Mouse (Mus musculus) thymus, adult 2 months (tissue): ENCODE data around the gene Plppr2. TPM values are rescaled to one million over a fixed set of nuclear protein-coding genes. Genes with fewer than 3 reads are reported as not detected.

Experiments used
- DNase-seq: peaks from one replicate; pipeline ENCODE4 v3.0.0; 2021
- H3K27ac ChIP-seq: fragments of 200-500 bp; 2 replicates; pipeline ENCODE4 v1.5.1; 2012; ENCODE audit warnings: low read length, control low read depth; ENCODE audit not compliant: control insufficient read depth, insufficient read depth
- H3K27me3 ChIP-seq: fragments of 200-500 bp; 2 replicates; pipeline ENCODE4 v1.6.1; 2012; ENCODE audit warnings: mild to moderate bottlenecking, low read length, moderate library complexity, mixed read lengths; ENCODE audit not compliant: control insufficient read depth, insufficient read depth
- H3K36me3 ChIP-seq: fragments of 200-500 bp; 2 replicates; pipeline ENCODE4 v1.6.1; 2012; ENCODE audit warnings: mild to moderate bottlenecking, low read length, moderate library complexity; ENCODE audit not compliant: control insufficient read depth, insufficient read depth
- H3K4me1 ChIP-seq: fragments of 200-500 bp; replicated peaks from 2 replicates; pipeline ENCODE4 v1.6.1; 2012; ENCODE audit warnings: low read length; ENCODE audit not compliant: control insufficient read depth, insufficient read depth
- H3K4me3 ChIP-seq: fragments of 200-500 bp; 2 replicates; pipeline ENCODE4 v1.5.1; 2012; ENCODE audit warnings: mild to moderate bottlenecking, low read length, control low read depth, moderate library complexity; ENCODE audit not compliant: control insufficient read depth, insufficient read depth
- CTCF ChIP-seq: fragments of 200-500 bp; IDR thresholded peaks from 2 replicates; pipeline ENCODE4 v1.5.1; 2012; ENCODE audit warnings: mild to moderate bottlenecking, control low read depth, low read length, moderate library complexity, borderline replicate concordance; ENCODE audit not compliant: control insufficient read depth, poor library complexity, insufficient read depth; ENCODE audit errors: extremely low read depth
- POLR2A ChIP-seq: fragments of 200-500 bp; IDR thresholded peaks from 2 replicates; pipeline ENCODE4 v1.6.1; 2012; ENCODE audit warnings: mild to moderate bottlenecking, low read length, control low read depth, moderate library complexity; ENCODE audit not compliant: control insufficient read depth, poor library complexity, insufficient read depth; ENCODE audit errors: extremely low read depth
- WGBS: fragments of 180-500 bp; shearing (Covaris S2); methylation state at CpG from one replicate; pipeline ENCODE4 v1.1.7; 2018; 5-methylcytosine and 5-hydroxymethylcytosine counted together
- polyA plus RNA-seq: library from polyadenylated mRNA; depleted of rRNA; stranded (reverse); fragments of >200 nt; gene quantifications from 2 replicates; pipeline ENCODE4 v1.2.3, GENCODE M21; 2012

Gene Plppr2
- polyA plus RNA-seq, 1 experiment, result 5.5 TPM

GRCm38 (mm10) chr9:21950322-21950721 is 13.5 kb downstream of the Plppr2 start:
- TF ChIP-seq POLR2A (no peak), CTCF (no peak)
- no peak overlapping the region for H3K4me3 ChIP-seq
- H3K27me3 ChIP-seq, result peaks cover 2% of the 10 kb centered on the region; the same call in 1 of the 2 replicates
- DNase-seq, result peak; percentile 69
- H3K4me1 ChIP-seq, result peaks cover 6% of the 10 kb centered on the region; the same call in 1 of the 2 replicates
- WGBS, result 17% methylated on average over 11 of the region's 11 CpGs
- H3K36me3 ChIP-seq, result no peaks in the 10 kb centered on the region
- H3K27ac ChIP-seq, result no peak overlapping the region

- 89% methylated on average over 3 of the region's 3 CpGs for WGBS
- no peak for DNase-seq
- no peak for TF ChIP-seq CTCF
- TF ChIP-seq POLR2A, result no peak
Observed at GRCm38 (mm10) chr9:21951977-21952376, 15.1 kb downstream of the Plppr2 start.

DNA sequence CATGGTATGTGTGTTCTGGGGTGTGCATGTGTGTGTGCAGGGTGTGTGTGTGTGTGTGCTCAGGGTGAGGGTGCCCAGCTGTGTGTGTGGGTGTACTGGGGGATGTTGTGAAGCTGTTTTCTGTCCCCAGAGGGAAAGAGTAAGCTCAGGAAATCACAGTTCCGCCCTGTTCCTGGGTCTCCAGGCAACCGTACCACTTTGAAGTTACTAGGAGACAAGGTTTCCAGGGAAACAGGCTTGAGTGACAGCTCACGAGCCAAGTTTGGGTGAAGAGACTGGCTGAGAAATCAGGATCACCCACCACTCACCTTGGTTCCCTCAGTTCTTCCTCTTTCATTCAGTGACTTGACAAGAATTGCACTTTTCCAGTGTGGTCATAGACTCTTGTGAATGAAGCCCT is 16.8 kb downstream of the Plppr2 start:
- WGBS, result 22% methylated on average over 3 of the region's 3 CpGs
- H3K4me3 ChIP-seq, result no peak overlapping the region
- no peak for DNase-seq

More at GRCm38 (mm10) chr9:21951977-21952376, 15.1 kb downstream of the Plppr2 start:
- Histone ChIP-seq H3K27ac (no peak overlapping the region), H3K36me3 (no peaks in the 10 kb centered on the region), H3K27me3 (peaks cover 2% of the 10 kb centered on the region; the same call in 1 of the 2 replicates), H3K4me3 (no peak overlapping the region), H3K4me1 (peaks cover 9% of the 10 kb centered on the region; the same call in 1 of the 2 replicates)

GRCm38 (mm10) chr9:21954635-21955034 is 17.8 kb downstream of the Plppr2 start:
- TF ChIP-seq POLR2A (no peak), CTCF (no peak)
- Histone ChIP-seq H3K27ac (no peak overlapping the region), H3K4me3 (no peak overlapping the region), H3K4me1 (0 out of 2 replicates have a peak, but pooled peaks cover 3% of the 10 kb centered on the region), H3K27me3 (no peaks in the 10 kb centered on the region), H3K36me3 (no peaks in the 10 kb centered on the region)
- WGBS, result 76% methylated on average over 3 of the region's 3 CpGs
- DNase-seq, result no peak

More for the DNA sequence above, 16.8 kb downstream of the Plppr2 start:
- Histone ChIP-seq H3K36me3 (no peaks in the 10 kb centered on the region), H3K4me1 (0 out of 2 replicates have a peak, but pooled peaks cover 3% of the 10 kb centered on the region), H3K27ac (no peak overlapping the region), H3K27me3 (no peaks in the 10 kb centered on the region)
- TF ChIP-seq CTCF, result no peak
- no peak for TF ChIP-seq POLR2A

GRCm38 (mm10) chr9:21955225-21955569 is 18.4 kb downstream of the Plppr2 start:
- Histone ChIP-seq H3K36me3 (no peaks in the 10 kb centered on the region), H3K4me1 (0 out of 2 replicates have a peak, but pooled peaks cover 3% of the 10 kb centered on the region), H3K4me3 (peak overlapping the region; percentile 67), H3K27me3 (no peaks in the 10 kb centered on the region), H3K27ac (peak overlapping the region; percentile 67; the same call in 1 of the 2 replicates)
- no peak for DNase-seq
- WGBS, result under 1% methylated on average over 18 of the region's 18 CpGs
- TF ChIP-seq CTCF (no peak), POLR2A (no peak)

DNA sequence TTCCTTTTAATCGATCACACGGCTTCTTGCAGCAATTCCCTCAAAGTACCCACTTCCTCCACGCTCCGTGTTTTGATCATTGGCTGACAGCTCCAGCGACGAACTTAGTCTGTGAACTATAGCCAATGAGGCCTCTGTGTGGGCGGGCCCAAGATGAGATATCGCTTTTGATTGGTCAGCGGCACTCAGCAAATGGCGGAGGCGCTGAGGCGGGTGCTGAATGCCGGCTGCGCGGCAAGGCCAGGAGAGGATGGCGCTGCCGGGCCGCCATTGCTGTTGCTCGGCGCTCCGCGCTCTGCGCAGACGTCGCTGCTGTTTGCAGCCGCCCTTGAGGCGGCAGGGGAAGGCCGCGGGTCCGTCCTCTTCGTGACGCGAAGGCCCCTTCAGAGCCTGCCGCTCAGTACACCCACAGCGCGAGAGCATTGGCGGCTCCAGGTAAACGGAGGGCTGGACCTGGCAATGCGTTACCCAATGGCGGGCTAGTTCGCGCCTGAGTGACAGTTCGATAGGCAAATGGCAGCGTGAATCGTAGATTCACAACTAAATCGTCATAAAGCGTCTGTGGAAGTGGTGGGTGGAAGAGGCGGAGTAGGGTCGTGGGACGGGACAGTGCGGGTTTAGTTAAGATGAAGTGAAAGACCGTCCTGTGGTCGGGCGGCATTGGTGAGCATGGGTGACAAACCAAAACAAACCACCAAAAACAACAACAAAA is 18.9 kb downstream of the Plppr2 start, which contains the start of gene Swsap1:
TSS of gene Swsap1 (plus strand) at position 186 of the 712 bp plus-strand sequence.
- no peaks in the 10 kb centered on the region; the same call in 1 of the 2 replicates for H3K27me3 ChIP-seq
- WGBS, result under 1% methylated on average over 54 of the region's 54 CpGs
- H3K36me3 ChIP-seq, result no peaks in the 10 kb centered on the region
- TF ChIP-seq CTCF (no peak; the same call in 1 of the 2 replicates), POLR2A (peak; percentile 43; the same call in 1 of the 2 replicates)
- peak within 1 kb of the TSS; percentile 67 for H3K27ac ChIP-seq
- H3K4me3 ChIP-seq, result peak within 1 kb of the TSS; percentile 67
- 0 out of 2 replicates have a peak, but pooled peaks cover 3% of the 10 kb centered on the region for H3K4me1 ChIP-seq
- peak; percentile 99 for DNase-seq
